Mouse (Mus musculus): ENCODE results near the gene Rpl36a.

- TF ChIP-seq CTCF (IDR thresholded peaks at IDR 0.05; ENCODE audit: borderline replicate concordance, extremely low read depth, insufficient read depth, insufficient read length) (no peak), POLR2A (IDR thresholded peaks at IDR 0.05; ENCODE audit: borderline replicate concordance, extremely low read depth, insufficient read depth, insufficient read length, poor library complexity, severe bottlenecking) (no peak)
Measured at GRCm38 (mm10) chrX:134566536-134567222, 18.8 kb upstream of the Rpl36a start.
